Mouse (Mus musculus): ENCODE results near the gene Mapk10. TPM values are rescaled to one million over a fixed set of nuclear protein-coding genes. Genes with fewer than 3 reads are reported as not detected.

The Mapk10 gene
- polyA plus RNA-seq, 2 experiments = 0.48 to 0.60 TPM

GRCm38 (mm10) chr5:102977138-102977537 lies 234.0 kb downstream of the Mapk10 start:
- WGBS = 48% methylated on average over 6 of the region's 6 CpGs
- DNase-seq (ENCODE audit: low spot score) (no peak), ATAC-seq (ENCODE audit: low FRiP score, low read depth) (no peak)
- Histone ChIP-seq H3K27ac (replicated peaks; ENCODE audit: low read depth, low read length) (no peak overlapping the region), H3K27me3 (ENCODE audit: control insufficient read depth, insufficient read depth, low read length) (no peaks in the 10 kb centered on the region), H3K36me3 (ENCODE audit: control insufficient read depth, insufficient read depth, low read length) (no peaks in the 10 kb centered on the region), H3K9me3 (ENCODE audit: control insufficient read depth, low read length) (no peaks in the 10 kb centered on the region), H3K4me2 (replicated peaks; ENCODE audit: low read depth, low read length, severe bottlenecking) (no peak overlapping the region), H3K9ac (ENCODE audit: low read depth, low read length, severe bottlenecking) (no peak overlapping the region), H3K4me1 (ENCODE audit: control insufficient read depth, insufficient read depth, low read length) (no peaks in the 10 kb centered on the region), H3K4me3 (replicated peaks; ENCODE audit: low read length) (no peak overlapping the region)
- TF ChIP-seq POLR2A (IDR thresholded peaks at IDR 0.05; ENCODE audit: borderline replicate concordance, extremely low read depth, insufficient read depth, insufficient read length) = no peak

GRCm38 (mm10) chr5:102976540-102976939 lies 234.6 kb downstream of the Mapk10 start:
- no peak overlapping the region for H3K4me2 ChIP-seq (replicated peaks; ENCODE audit: low read depth, low read length, severe bottlenecking)
- DNase-seq (ENCODE audit: low spot score) (no peak), ATAC-seq (ENCODE audit: low FRiP score, low read depth) (no peak)
- no peak for TF ChIP-seq POLR2A (IDR thresholded peaks at IDR 0.05; ENCODE audit: borderline replicate concordance, extremely low read depth, insufficient read depth, insufficient read length)
- no peaks in the 10 kb centered on the region for H3K4me1 ChIP-seq (ENCODE audit: control insufficient read depth, insufficient read depth, low read length)
- H3K4me3 ChIP-seq (replicated peaks; ENCODE audit: low read length) = no peak overlapping the region
- H3K36me3 ChIP-seq (ENCODE audit: control insufficient read depth, insufficient read depth, low read length) = no peaks in the 10 kb centered on the region
- H3K27ac ChIP-seq (replicated peaks; ENCODE audit: low read depth, low read length) = no peak overlapping the region
- no peaks in the 10 kb centered on the region for H3K9me3 ChIP-seq (ENCODE audit: control insufficient read depth, low read length)
- H3K27me3 ChIP-seq (ENCODE audit: control insufficient read depth, insufficient read depth, low read length) = no peaks in the 10 kb centered on the region
- H3K9ac ChIP-seq (ENCODE audit: low read depth, low read length, severe bottlenecking) = no peak overlapping the region

GRCm38 (mm10) chr5:102974400-102974799 lies 236.7 kb downstream of the Mapk10 start:
- no peak for DNase-seq (ENCODE audit: low spot score)
- Histone ChIP-seq H3K36me3 (ENCODE audit: control insufficient read depth, insufficient read depth, low read length) (no peaks in the 10 kb centered on the region), H3K4me2 (replicated peaks; ENCODE audit: low read depth, low read length, severe bottlenecking) (no peak overlapping the region), H3K27ac (replicated peaks; ENCODE audit: low read depth, low read length) (no peak overlapping the region), H3K9me3 (ENCODE audit: control insufficient read depth, low read length) (no peaks in the 10 kb centered on the region), H3K4me1 (ENCODE audit: control insufficient read depth, insufficient read depth, low read length) (no peaks in the 10 kb centered on the region), H3K27me3 (ENCODE audit: control insufficient read depth, insufficient read depth, low read length) (no peaks in the 10 kb centered on the region), H3K4me3 (replicated peaks; ENCODE audit: low read length) (no peak overlapping the region), H3K9ac (ENCODE audit: low read depth, low read length, severe bottlenecking) (no peak overlapping the region)
- no peak for TF ChIP-seq POLR2A (IDR thresholded peaks at IDR 0.05; ENCODE audit: borderline replicate concordance, extremely low read depth, insufficient read depth, insufficient read length)
- ATAC-seq (ENCODE audit: low FRiP score, low read depth) = no peak
- WGBS = 45% methylated on average over 4 of the region's 4 CpGs

- TF ChIP-seq POLR2A (IDR thresholded peaks at IDR 0.05; ENCODE audit: borderline replicate concordance, extremely low read depth, insufficient read depth, insufficient read length) = no peak
- H3K4me2 ChIP-seq (replicated peaks; ENCODE audit: low read depth, low read length, severe bottlenecking) = no peak overlapping the region
- no peaks in the 10 kb centered on the region for H3K36me3 ChIP-seq (ENCODE audit: control insufficient read depth, insufficient read depth, low read length)
- H3K27ac ChIP-seq (replicated peaks; ENCODE audit: low read depth, low read length) = no peak overlapping the region
- no peak for ATAC-seq (ENCODE audit: low FRiP score, low read depth)
- H3K9me3 ChIP-seq (ENCODE audit: control insufficient read depth, low read length) = no peaks in the 10 kb centered on the region
- no peak for DNase-seq (ENCODE audit: low spot score)
- H3K4me1 ChIP-seq (ENCODE audit: control insufficient read depth, insufficient read depth, low read length) = no peaks in the 10 kb centered on the region
- H3K4me3 ChIP-seq (replicated peaks; ENCODE audit: low read length) = no peak overlapping the region
- 85% methylated on average over 5 of the region's 5 CpGs for WGBS
- no peak overlapping the region for H3K9ac ChIP-seq (ENCODE audit: low read depth, low read length, severe bottlenecking)
- no peaks in the 10 kb centered on the region for H3K27me3 ChIP-seq (ENCODE audit: control insufficient read depth, insufficient read depth, low read length)
These were observed 246.7 kb downstream of the Mapk10 start for GRCm38 (mm10) chr5:102964396-102964795.

- 85% methylated on average over 8 of the region's 8 CpGs for WGBS
- Histone ChIP-seq H3K9me3 (ENCODE audit: control insufficient read depth, low read length) (no peaks in the 10 kb centered on the region), H3K9ac (ENCODE audit: low read depth, low read length, severe bottlenecking) (no peak overlapping the region), H3K4me3 (replicated peaks; ENCODE audit: low read length) (no peak overlapping the region), H3K36me3 (ENCODE audit: control insufficient read depth, insufficient read depth, low read length) (no peaks in the 10 kb centered on the region), H3K27ac (replicated peaks; ENCODE audit: low read depth, low read length) (no peak overlapping the region), H3K4me1 (ENCODE audit: control insufficient read depth, insufficient read depth, low read length) (no peaks in the 10 kb centered on the region), H3K27me3 (ENCODE audit: control insufficient read depth, insufficient read depth, low read length) (no peaks in the 10 kb centered on the region), H3K4me2 (replicated peaks; ENCODE audit: low read depth, low read length, severe bottlenecking) (no peak overlapping the region)
- DNase-seq (ENCODE audit: low spot score) = no peak
- no peak for ATAC-seq (ENCODE audit: low FRiP score, low read depth)
- TF ChIP-seq POLR2A (IDR thresholded peaks at IDR 0.05; ENCODE audit: borderline replicate concordance, extremely low read depth, insufficient read depth, insufficient read length) = no peak
These were observed 257.7 kb downstream of the Mapk10 start for GRCm38 (mm10) chr5:102953414-102953813.

- Histone ChIP-seq H3K4me2 (replicated peaks; ENCODE audit: low read depth, low read length, severe bottlenecking) (no peak overlapping the region), H3K9me3 (ENCODE audit: control insufficient read depth, low read length) (no peaks in the 10 kb centered on the region), H3K36me3 (ENCODE audit: control insufficient read depth, insufficient read depth, low read length) (no peaks in the 10 kb centered on the region), H3K4me3 (replicated peaks; ENCODE audit: low read length) (no peak overlapping the region), H3K4me1 (ENCODE audit: control insufficient read depth, insufficient read depth, low read length) (no peaks in the 10 kb centered on the region), H3K27ac (replicated peaks; ENCODE audit: low read depth, low read length) (no peak overlapping the region), H3K9ac (ENCODE audit: low read depth, low read length, severe bottlenecking) (no peak overlapping the region), H3K27me3 (ENCODE audit: control insufficient read depth, insufficient read depth, low read length) (no peaks in the 10 kb centered on the region)
- ATAC-seq (ENCODE audit: low FRiP score, low read depth) = no peak
- 74% methylated on average over 3 of the region's 3 CpGs for WGBS
- TF ChIP-seq POLR2A (IDR thresholded peaks at IDR 0.05; ENCODE audit: borderline replicate concordance, extremely low read depth, insufficient read depth, insufficient read length) = no peak
- DNase-seq (ENCODE audit: low spot score) = no peak
These were observed 258.2 kb downstream of the Mapk10 start for GRCm38 (mm10) chr5:102952918-102953317.

Measured in limb, embryonic 14.5 days (tissue).